Mouse (Mus musculus) embryonic facial prominence, embryonic 14.5 days (tissue): ENCODE measurements around the gene Gpr132. TPM values are rescaled to one million over a fixed set of nuclear protein-coding genes. Genes with fewer than 3 reads are reported as not detected.
A peak's percentile ranks its signal among the peaks of the same experiment; 100 is the strongest.
"Not testable (repeated sequence)": the region's sequence is repeated elsewhere in the genome, so short reads cannot be mapped to it uniquely, and the experiment has no call there.

Source experiments
- ATAC-seq: fragments of 200-750 bp; cut with Nextera tagmentation; 2 replicates; pipeline ENCODE4 v1.8.0; 2017; ENCODE audit warnings: low read depth, moderate number of reproducible peaks, moderate TSS enrichment
- DNase-seq: peaks from one replicate; pipeline ENCODE4 v3.0.0-alpha.2; 2015; ENCODE audit warnings: low spot score
- H3K27ac ChIP-seq: fragments of 300-500 bp; sonication (generic); replicated peaks from 2 replicates; pipeline ENCODE4 v1.5.1; 2014; ENCODE audit warnings: low read depth, mild to moderate bottlenecking, low read length, moderate library complexity
- H3K27me3 ChIP-seq: fragments of 300-500 bp; sonication (generic); replicated peaks from 2 replicates; pipeline ENCODE4 v1.6.1; 2014; ENCODE audit warnings: low read length; ENCODE audit not compliant: control insufficient read depth, insufficient read depth
- H3K36me3 ChIP-seq: fragments of 300-500 bp; sonication (generic); 2 replicates; pipeline ENCODE4 v1.6.1; 2014; ENCODE audit warnings: low read length, mixed read lengths; ENCODE audit not compliant: control insufficient read depth, insufficient read depth
- H3K4me1 ChIP-seq: fragments of 300-500 bp; sonication (generic); 2 replicates; pipeline ENCODE4 v1.6.1; 2014; ENCODE audit warnings: antibody characterized with exemption, low read length; ENCODE audit not compliant: control insufficient read depth, insufficient read depth
- H3K4me2 ChIP-seq: fragments of 300-500 bp; sonication (generic); 2 replicates; pipeline ENCODE4 v1.6.1; 2014; ENCODE audit warnings: low read depth, mild to moderate bottlenecking, low read length, moderate library complexity, mixed read lengths
- H3K4me3 ChIP-seq: fragments of 300-500 bp; sonication (generic); 2 replicates; pipeline ENCODE4 v1.5.1; 2014; ENCODE audit warnings: low read depth, mild to moderate bottlenecking, low read length
- H3K9ac ChIP-seq: fragments of 300-500 bp; sonication (generic); 2 replicates; pipeline ENCODE4 v1.6.1; 2014; ENCODE audit warnings: low read depth, mild to moderate bottlenecking, low read length, moderate library complexity, mixed read lengths
- H3K9me3 ChIP-seq: fragments of 300-500 bp; sonication (generic); 2 replicates; pipeline ENCODE4 v1.6.1; 2016; ENCODE audit warnings: low read length; ENCODE audit not compliant: control insufficient read depth
- WGBS: fragments of 180-500 bp; shearing (Covaris S2); extraction: QIAGEN DNeasy Blood & Tissue Kit; methylation state at CpG from one replicate; pipeline ENCODE4 v1.1.7; 2014; 5-methylcytosine and 5-hydroxymethylcytosine counted together
- polyA plus RNA-seq: library from polyadenylated mRNA; unstranded; fragments of >200 nt; fragmentation: Nextera tagmentation; extraction: Ambion mirVana; gene quantifications from 2 replicates; pipeline ENCODE4 v1.2.1, GENCODE M21; 2014

Gene Gpr132
- polyA plus RNA-seq, 1 experiment from 2014 or later, result 0.54 TPM

DNA sequence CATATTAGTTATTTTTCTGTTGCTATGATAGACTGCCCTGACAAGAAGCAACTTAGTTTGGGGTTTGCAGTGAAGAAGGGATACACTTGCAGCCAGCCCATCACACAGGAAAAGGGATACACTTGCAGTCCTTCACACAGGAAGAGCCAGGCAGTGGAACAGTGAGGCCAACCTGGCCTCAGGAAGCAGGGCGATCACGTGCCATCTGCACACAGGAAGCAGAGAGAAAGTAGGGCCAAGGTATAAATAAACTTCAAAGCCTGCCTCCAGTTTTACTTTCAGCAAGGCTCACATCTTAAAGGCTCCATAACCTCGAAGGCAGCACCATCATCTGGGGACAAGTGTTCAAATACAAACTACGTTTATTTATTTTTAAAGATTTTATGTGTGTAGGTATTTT lies 44.8 kb downstream of the Gpr132 start:
- Histone ChIP-seq H3K9me3 (no peaks in the 10 kb centered on the region), H3K4me1 (peaks cover 16% of the 10 kb centered on the region), H3K4me3 (no peak overlapping the region), H3K4me2 (no peak overlapping the region), H3K9ac (peak overlapping the region; percentile 41), H3K36me3 (peaks cover 79% of the 10 kb centered on the region), H3K27me3 (no peaks in the 10 kb centered on the region), H3K27ac (peak overlapping the region; percentile 31; the same call in 1 of the 2 replicates)
- 80% methylated on average over 4 of the region's 4 CpGs for WGBS
- ATAC-seq (no peak), DNase-seq (no peak)

DNA sequence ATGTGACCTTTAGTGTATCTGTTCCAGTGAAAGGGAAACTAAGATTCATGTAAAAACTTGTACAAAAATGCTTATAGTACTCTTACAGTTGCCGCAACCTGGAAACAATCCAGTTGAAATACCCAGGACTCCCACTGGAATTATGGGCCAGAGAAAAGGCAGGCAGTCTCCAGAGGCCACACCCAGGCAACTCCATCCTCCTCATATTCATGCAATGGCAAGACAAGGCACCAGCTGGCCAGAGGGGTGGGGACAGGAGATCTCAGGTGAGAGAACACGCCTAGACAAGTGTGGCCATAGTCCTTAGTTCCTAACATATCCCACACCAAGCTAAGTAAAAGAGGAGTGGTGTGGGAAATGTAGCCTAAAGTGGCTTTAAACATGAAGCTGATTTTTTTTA lies 45.4 kb downstream of the Gpr132 start:
- Histone ChIP-seq H3K9ac (no peak overlapping the region), H3K4me2 (no peak overlapping the region), H3K9me3 (no peaks in the 10 kb centered on the region), H3K4me1 (peaks cover 11% of the 10 kb centered on the region), H3K27ac (no peak overlapping the region), H3K36me3 (peaks cover 74% of the 10 kb centered on the region), H3K4me3 (no peak overlapping the region), H3K27me3 (no peaks in the 10 kb centered on the region)
- 69% methylated on average over 2 of the region's 2 CpGs for WGBS
- peak; percentile 54 for DNase-seq
- 0 out of 2 replicates have a peak, but pooled peaks have one; percentile 23 for ATAC-seq

DNA sequence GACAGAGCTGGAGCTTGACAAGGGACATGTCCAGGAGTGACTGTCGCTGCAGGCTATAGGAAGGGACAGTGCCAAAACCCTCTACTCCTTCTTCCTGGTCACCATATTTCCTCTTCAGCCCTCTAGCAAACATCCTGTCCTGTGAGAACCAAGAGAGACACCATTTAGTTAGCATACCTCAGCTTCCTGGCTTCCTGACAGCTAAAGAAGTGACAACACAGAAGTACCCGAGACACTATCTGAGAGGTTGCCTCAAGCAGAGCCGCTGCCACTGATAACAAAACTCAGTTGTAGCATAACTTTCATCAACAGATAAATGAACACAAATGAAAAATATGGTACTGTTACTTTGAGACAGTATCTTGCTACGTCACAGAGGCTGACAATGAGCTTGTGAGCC lies 46.1 kb downstream of the Gpr132 start:
- peaks cover 4% of the 10 kb centered on the region for H3K4me1 ChIP-seq
- no peaks in the 10 kb centered on the region for H3K27me3 ChIP-seq
- H3K4me2 ChIP-seq, result no peak overlapping the region
- WGBS, result 83% methylated on average over 4 of the region's 4 CpGs
- DNase-seq, result no peak
- H3K36me3 ChIP-seq, result peaks cover 74% of the 10 kb centered on the region
- no peak overlapping the region for H3K9ac ChIP-seq
- H3K9me3 ChIP-seq, result no peaks in the 10 kb centered on the region
- no peak overlapping the region for H3K27ac ChIP-seq
- no peak overlapping the region for H3K4me3 ChIP-seq
- ATAC-seq, result no peak

GRCm38 (mm10) chr12:112821216-112821615 lies 46.8 kb downstream of the Gpr132 start:
- H3K4me3 ChIP-seq, result no peak overlapping the region
- peaks cover 2% of the 10 kb centered on the region; the same call in 1 of the 2 replicates for H3K4me1 ChIP-seq
- H3K9me3 ChIP-seq, result no peaks in the 10 kb centered on the region
- 58% methylated on average over 1 of the region's 1 CpGs for WGBS
- H3K27ac ChIP-seq, result no peak overlapping the region
- H3K9ac ChIP-seq, result 0 out of 2 replicates have a peak overlapping the region, but pooled peaks have one; percentile 8
- H3K36me3 ChIP-seq, result peaks cover 67% of the 10 kb centered on the region
- no peak overlapping the region for H3K4me2 ChIP-seq
- no peak for ATAC-seq
- no peaks in the 10 kb centered on the region for H3K27me3 ChIP-seq
- DNase-seq, result no peak

DNA sequence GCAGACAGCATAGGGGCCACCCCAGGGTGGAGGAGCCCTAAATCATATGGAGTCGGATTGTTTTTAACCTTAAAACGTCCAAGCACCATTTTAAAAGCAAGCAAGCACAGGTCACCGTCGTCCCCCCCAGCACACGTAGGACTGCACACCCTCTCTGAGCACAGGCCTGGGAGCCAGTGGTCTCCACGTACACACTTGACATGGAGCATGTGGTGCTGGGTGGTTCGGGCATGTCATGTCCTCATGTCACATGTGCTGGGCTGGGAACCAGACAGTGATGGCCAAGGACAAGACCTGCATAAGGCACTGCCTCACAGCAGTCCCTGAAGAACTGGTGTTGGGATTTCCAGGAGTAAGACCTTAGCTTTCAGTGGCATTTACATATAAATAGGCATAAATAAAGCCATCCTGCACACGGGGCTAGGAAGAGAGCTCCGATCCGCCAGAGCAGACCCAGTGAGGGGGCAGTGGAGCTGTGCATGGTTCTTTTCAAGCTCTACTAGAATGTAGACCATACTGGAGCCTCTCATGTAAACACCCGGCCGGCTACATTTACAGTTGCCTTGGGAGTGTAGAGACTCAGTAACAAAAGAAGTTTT lies 47.5 kb downstream of the Gpr132 start:
- DNase-seq, result no peak
- no peak overlapping the region for H3K9ac ChIP-seq
- no peak overlapping the region for H3K4me2 ChIP-seq
- H3K27ac ChIP-seq, result no peak overlapping the region
- no peaks in the 10 kb centered on the region for H3K27me3 ChIP-seq
- H3K36me3 ChIP-seq, result peaks cover 60% of the 10 kb centered on the region
- peaks cover 2% of the 10 kb centered on the region; the same call in 1 of the 2 replicates for H3K4me1 ChIP-seq
- 87% methylated on average over 12 of the region's 12 CpGs for WGBS
- no peaks in the 10 kb centered on the region for H3K9me3 ChIP-seq
- no peak overlapping the region for H3K4me3 ChIP-seq
- ATAC-seq, result no peak

GRCm38 (mm10) chr12:112819057-112819662 lies 48.9 kb downstream of the Gpr132 start:
- H3K4me1 ChIP-seq, result no peaks in the 10 kb centered on the region; the same call in 1 of the 2 replicates
- WGBS, result 87% methylated on average over 8 of the region's 8 CpGs

DNA sequence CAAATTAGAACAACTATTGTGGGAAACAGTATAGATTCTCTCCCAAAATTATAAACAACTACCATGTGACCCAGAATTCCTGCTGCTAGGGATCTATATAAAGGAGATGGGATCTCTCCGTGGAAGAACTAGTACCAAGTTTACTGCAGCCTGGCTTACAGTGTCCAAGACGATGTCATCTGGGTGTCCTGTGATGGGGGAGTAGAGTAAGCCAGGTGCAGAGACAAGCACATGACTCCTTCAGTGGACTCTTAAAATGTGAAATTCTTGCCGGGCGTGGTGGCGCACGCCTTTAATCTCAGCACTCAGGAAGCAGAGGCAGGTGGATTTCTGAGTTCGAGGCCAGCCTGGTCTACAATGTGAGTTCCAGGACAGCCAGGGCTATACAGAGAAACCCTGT lies 51.2 kb downstream of the Gpr132 start:
- 83% methylated on average over 7 of the region's 7 CpGs for WGBS
- peaks cover 43% of the 10 kb centered on the region for H3K36me3 ChIP-seq
- DNase-seq, result not testable (repeated sequence)

More at GRCm38 (mm10) chr12:112819057-112819662, 48.9 kb downstream of the Gpr132 start:
- no peak overlapping the region for H3K4me2 ChIP-seq
- DNase-seq (no peak), ATAC-seq (no peak)
- no peak overlapping the region for H3K4me3 ChIP-seq
- no peaks in the 10 kb centered on the region for H3K9me3 ChIP-seq
- H3K27me3 ChIP-seq, result no peaks in the 10 kb centered on the region
- H3K27ac ChIP-seq, result no peak overlapping the region
- H3K9ac ChIP-seq, result no peak overlapping the region
- peaks cover 53% of the 10 kb centered on the region for H3K36me3 ChIP-seq

GRCm38 (mm10) chr12:112816294-112816693 lies 51.7 kb downstream of the Gpr132 start:
- WGBS, result 51% methylated on average over 4 of the region's 4 CpGs

More for the DNA sequence above, 51.2 kb downstream of the Gpr132 start:
- H3K4me3 ChIP-seq, H3K27me3 ChIP-seq, ATAC-seq, H3K4me1 ChIP-seq, H3K27ac ChIP-seq, H3K9ac ChIP-seq, H3K4me2 ChIP-seq, H3K9me3 ChIP-seq: not testable (repeated sequence)

More at GRCm38 (mm10) chr12:112816294-112816693, 51.7 kb downstream of the Gpr132 start:
- Histone ChIP-seq H3K27ac (no peak overlapping the region), H3K4me3 (no peak overlapping the region), H3K36me3 (peaks cover 37% of the 10 kb centered on the region), H3K27me3 (no peaks in the 10 kb centered on the region), H3K4me1 (no peaks in the 10 kb centered on the region), H3K4me2 (no peak overlapping the region), H3K9ac (no peak overlapping the region), H3K9me3 (no peaks in the 10 kb centered on the region)
- ATAC-seq, result no peak
- DNase-seq, result peak; percentile 37
